Mouse (Mus musculus) urinary bladder, postnatal 4 days (tissue): ENCODE data around the gene Ddx60.

Experiments used
- DNase-seq, 2 experiments: peaks; one replicate each; pipeline ENCODE4 v3.0.0; 2021 to 2022; ENCODE audit warnings: low spot score in 2 of 2

Ddx60 gene

GRCm38 (mm10) chr8:61985703-61986475 is 58.0 kb downstream of the Ddx60 start:
- no peak for DNase-seq

DNA sequence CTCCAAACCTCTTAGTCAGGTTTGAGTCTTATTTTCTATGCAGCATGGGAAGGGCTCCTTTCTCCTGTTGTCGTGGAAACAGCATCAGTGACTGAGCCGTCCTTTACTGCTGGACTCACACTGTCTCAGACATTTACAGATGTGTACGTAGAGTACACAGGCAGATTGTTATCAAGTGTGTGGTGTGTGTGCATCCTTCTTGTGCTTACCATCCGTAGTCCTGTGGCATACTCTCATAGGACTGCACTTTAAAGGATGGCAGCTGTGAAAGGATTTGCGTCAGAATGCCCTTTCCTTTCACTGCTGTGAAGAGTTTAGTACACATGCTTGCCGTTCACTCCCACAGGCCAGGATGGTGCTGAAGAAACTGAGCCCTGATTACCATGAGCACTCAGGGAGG is 61.6 kb downstream of the Ddx60 start:
- DNase-seq = no peak

DNA sequence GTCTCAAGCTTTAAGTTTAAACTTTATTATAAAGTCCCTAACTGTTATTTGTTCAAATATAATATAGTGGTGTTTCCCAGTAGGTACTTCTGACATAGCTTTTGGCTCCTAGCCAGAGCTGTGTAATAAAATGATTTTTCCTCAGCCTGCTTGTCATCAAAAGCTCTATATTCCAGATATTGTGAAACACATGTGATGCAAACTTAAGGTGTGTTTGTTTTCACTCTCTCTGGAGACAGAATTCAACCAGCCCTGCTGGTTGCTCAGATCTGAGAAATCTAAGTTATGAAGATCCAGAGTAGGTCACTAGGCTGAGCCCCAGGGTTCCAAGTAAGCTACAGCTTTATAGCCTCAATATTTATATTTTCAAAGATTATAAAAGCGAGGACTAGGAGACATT is 64.9 kb downstream of the Ddx60 start:
- no peak for DNase-seq

- DNase-seq = no peak
Measured at GRCm38 (mm10) chr8:61997125-61997524, 69.2 kb downstream of the Ddx60 start.

- no peak for DNase-seq
Measured at GRCm38 (mm10) chr8:62014166-62014565, 86.3 kb downstream of the Ddx60 start.

DNA sequence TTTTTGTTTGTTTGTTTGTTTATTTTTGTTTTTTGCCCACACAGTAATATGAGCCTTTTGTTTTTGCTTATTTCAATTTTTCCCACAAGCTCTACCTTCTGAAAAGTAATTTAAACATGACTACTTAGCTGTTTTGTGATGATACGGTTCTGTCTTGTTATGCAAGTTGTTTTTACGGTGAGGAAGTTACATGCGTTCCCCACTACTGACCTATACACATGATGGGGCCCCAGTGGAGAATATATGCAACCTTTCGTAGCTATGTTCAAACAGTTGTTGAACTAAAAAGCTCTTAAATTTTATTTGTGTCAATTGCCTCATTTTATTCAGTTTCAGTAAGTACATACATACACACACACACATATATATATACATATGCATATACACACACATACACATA is 86.7 kb downstream of the Ddx60 start:
- DNase-seq = no peak

GRCm38 (mm10) chr8:62034351-62034750 is 106.5 kb downstream of the Ddx60 start:
- DNase-seq = no peak

GRCm38 (mm10) chr8:62046809-62047208 is 118.9 kb downstream of the Ddx60 start:
- DNase-seq = no peak

DNA sequence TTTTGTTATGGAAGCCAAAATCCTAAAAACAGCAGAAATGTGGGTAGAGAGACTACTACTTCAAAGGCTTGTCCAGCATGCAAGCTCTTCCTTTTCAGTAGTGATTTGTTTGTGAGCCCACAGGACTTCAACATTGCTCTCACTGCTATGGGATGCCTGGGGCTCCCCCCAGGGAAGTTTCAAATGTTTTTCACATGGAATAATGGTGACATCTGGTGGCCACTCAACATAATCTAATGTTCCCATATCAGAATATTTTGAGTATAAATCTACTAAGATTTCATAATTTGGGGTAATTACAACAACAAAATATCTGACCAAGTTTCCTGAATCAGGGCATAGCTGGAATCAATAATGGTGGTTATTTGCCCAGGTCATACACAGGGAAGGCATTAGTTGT is 132.5 kb downstream of the Ddx60 start:
- DNase-seq = no peak

DNA sequence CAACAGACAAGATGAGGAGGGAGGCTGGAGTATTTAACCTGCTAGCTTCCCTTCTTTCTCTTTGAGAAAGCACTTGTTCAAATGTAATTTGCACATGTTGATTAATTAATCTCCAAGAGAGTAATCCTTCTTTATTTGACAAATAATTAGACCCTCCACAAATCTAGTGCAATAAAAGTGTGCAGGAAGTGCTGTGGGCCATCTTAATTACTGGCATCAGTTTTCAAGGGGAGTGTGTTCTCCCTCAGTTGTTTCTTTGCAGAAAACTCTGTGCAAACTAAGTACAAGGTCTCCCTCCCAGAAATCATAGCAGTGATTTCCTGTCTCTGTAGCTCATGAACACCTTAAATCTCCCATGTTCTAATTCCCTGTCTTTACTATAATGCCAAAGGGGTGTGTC is 140.4 kb downstream of the Ddx60 start:
- no peak for DNase-seq

DNA sequence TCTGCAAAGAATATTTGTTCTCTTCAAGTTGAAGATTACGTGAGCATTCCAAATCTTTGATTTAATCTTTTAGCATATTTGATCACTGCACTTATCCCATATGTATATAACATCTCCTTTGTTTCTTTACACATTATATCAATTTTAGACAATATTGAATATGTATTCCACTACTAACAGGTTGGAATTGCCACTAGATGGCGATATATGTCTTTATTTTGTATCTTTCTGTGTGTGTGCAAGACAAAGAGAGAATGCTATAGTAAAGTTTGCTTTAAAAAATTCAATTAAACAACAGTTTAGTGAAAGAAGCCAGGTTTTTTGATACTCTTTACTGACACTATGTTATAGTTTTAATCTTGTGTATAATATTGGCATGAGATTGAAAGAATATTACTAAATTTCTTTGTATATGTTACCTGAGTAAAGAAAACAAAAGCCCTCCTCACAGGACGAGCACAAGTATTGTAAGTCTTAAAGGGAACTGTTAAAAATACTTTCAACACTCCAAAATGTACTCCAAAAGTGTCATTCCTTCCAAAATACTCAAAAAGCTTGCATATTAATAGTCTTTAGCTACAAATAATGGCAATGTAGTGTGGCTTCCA is 152.4 kb downstream of the Ddx60 start:
- DNase-seq = no peak

- no peak for DNase-seq
Measured at GRCm38 (mm10) chr8:62081804-62082203, 153.9 kb downstream of the Ddx60 start.
